ENCODE assay signal across 7 mouse cellular contexts in the genomic region with DNA sequence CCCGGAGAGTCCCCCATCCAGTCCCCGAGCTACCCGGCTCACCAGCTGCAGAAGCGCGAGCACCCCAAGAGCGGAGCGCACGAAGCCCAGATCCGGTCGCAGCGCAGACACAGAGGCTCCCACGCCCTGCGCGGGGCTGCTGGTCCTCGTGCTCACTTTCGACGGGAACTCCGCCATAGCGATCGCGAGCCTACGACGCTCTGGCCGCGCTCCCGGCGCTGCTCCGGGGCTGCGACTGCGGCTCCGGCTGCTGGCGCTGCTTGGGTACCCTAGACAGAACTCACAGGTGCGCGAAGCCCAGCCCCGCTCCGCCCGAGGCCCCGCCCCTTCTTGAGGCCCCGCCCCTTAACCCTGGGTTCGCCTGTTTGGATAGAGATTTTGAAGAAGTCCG. TPM values are rescaled to one million over a fixed set of nuclear protein-coding genes. Genes with fewer than 3 reads are reported as not detected.
DNase-seq lines count a peak whose midpoint lies in the region; ATAC-seq lines count a peak whose summit lies in the region.

Gene Pllp (minus strand): TSS at position 285 of the 391 bp plus-strand sequence.

- WGBS in hindbrain, embryonic 16.5 days = 1% methylated on average over 41 of the region's 41 CpGs
- WGBS in stomach, embryonic 15.5 days = under 1% methylated on average over 40 of the region's 41 CpGs

- peaks cover 8% of the 10 kb centered on the region for H3K4me1 ChIP-seq in hindbrain, embryonic 16.5 days (ENCODE audit: control insufficient read depth, insufficient read depth, low read depth, low read length)
- peaks cover 19% of the 10 kb centered on the region; the same call in 1 of the 2 replicates for H3K4me1 ChIP-seq in stomach, embryonic 15.5 days

- peak within 1 kb of the TSS; percentile 48 for H3K4me3 ChIP-seq in hindbrain, embryonic 16.5 days (ENCODE audit: low read length)
- peak within 1 kb of the TSS; percentile 57 for H3K4me3 ChIP-seq in stomach, embryonic 15.5 days (replicated peaks)

- peak; percentile 74 for ATAC-seq in hindbrain, embryonic 16.5 days
- ATAC-seq in megakaryocyte, adult 5-6 weeks (ENCODE audit: poor library complexity, severe bottlenecking) = peak; percentile 79
- peak; percentile 78 for ATAC-seq in stomach, embryonic 15.5 days (ENCODE audit: insufficient read depth, low FRiP score, low read depth)

- no peak within 1 kb of the TSS for H3K27ac ChIP-seq in hindbrain, embryonic 16.5 days (ENCODE audit: low read depth, low read length)
- H3K27ac ChIP-seq in stomach, embryonic 15.5 days = no peak within 1 kb of the TSS

- H3K9me3 ChIP-seq in hindbrain, embryonic 16.5 days (ENCODE audit: control insufficient read depth, low read length) = no peaks in the 10 kb centered on the region
- H3K9me3 ChIP-seq in stomach, embryonic 15.5 days = no peaks in the 10 kb centered on the region

- H3K9ac ChIP-seq in hindbrain, embryonic 16.5 days (ENCODE audit: low read depth, low read length) = peak within 1 kb of the TSS; percentile 49
- peak within 1 kb of the TSS; percentile 22; the same call in 1 of the 2 replicates for H3K9ac ChIP-seq in stomach, embryonic 15.5 days

- peak within 1 kb of the TSS; percentile 76 for H3K4me2 ChIP-seq in hindbrain, embryonic 16.5 days (ENCODE audit: low read length)
- H3K4me2 ChIP-seq in stomach, embryonic 15.5 days = peak within 1 kb of the TSS; percentile 92

- H3K36me3 ChIP-seq in hindbrain, embryonic 16.5 days (ENCODE audit: control insufficient read depth, insufficient read depth, low read length) = no peaks in the 10 kb centered on the region
- H3K36me3 ChIP-seq in stomach, embryonic 15.5 days = no peaks in the 10 kb centered on the region

- DNase-seq in urinary bladder, adult 2 months (ENCODE audit: low spot score) = no peak
- no peak for DNase-seq in urinary bladder, postnatal 10 days (ENCODE audit: low spot score)
- DNase-seq in embryo, embryonic 9.5 days (ENCODE audit: extremely low spot score) = peak; percentile 61
- no peak for DNase-seq in layer of hippocampus, postnatal 36 days

- peaks cover 31% of the 10 kb centered on the region for H3K27me3 ChIP-seq in hindbrain, embryonic 16.5 days (replicated peaks; ENCODE audit: control insufficient read depth, insufficient read depth, low read length)
- peaks cover 42% of the 10 kb centered on the region for H3K27me3 ChIP-seq in stomach, embryonic 15.5 days (replicated peaks)

RNA-seq across cellular contexts. Expression of gene Pllp, which starts in this region (rescaled TPM):
- polyA plus RNA-seq in urinary bladder, adult 2 months (2012; rRNA removed) = 82.4 and 99.3 TPM in 2 replicates
- 3.5 and 8.1 TPM in 2 replicates for polyA plus RNA-seq in hindbrain, embryonic 16.5 days (2015; fragmentation: Nextera tagmentation; extraction: Ambion mirVana)
- total RNA-seq in layer of hippocampus, postnatal 36 days (2021) = 10 to 100 TPM; 41.5 to 47.1 TPM
- total RNA-seq in megakaryocyte, adult 5-6 weeks (2015) = not detected in 2 replicates
- total RNA-seq in megakaryocyte, adult 5-6 weeks (2017) = not detected in 2 replicates
- 71.7 and 79.4 TPM in 2 replicates for polyA plus RNA-seq in stomach, embryonic 15.5 days (2015; fragmentation: Nextera tagmentation; extraction: Ambion mirVana)

Comparison
In these comparisons a context has a peak if more than half of its experiments do, and no peak if none do; other contexts are left out.
1. RNA of gene Pllp (total RNA-seq): 41.5 to 47.1 TPM in layer of hippocampus, postnatal 36 days; not detected in megakaryocyte, adult 5-6 weeks; every median in the first group is over 10 times any median in the second.
2. Peak in ATAC-seq in megakaryocyte, adult 5-6 weeks; RNA of the gene not detected or under 1 TPM.
3. Peak in every context shown above with its lines, with median percentiles within 50 percentile points of each other: ATAC-seq.